Mouse (Mus musculus): ENCODE measurements at regions not wholly inside any gene's neighbourhood (a gene's known extent, or its start where the extent isn't known, plus 50 kb on each side); places are given as distances from the start of the nearest gene placed in this dataset.

DNA sequence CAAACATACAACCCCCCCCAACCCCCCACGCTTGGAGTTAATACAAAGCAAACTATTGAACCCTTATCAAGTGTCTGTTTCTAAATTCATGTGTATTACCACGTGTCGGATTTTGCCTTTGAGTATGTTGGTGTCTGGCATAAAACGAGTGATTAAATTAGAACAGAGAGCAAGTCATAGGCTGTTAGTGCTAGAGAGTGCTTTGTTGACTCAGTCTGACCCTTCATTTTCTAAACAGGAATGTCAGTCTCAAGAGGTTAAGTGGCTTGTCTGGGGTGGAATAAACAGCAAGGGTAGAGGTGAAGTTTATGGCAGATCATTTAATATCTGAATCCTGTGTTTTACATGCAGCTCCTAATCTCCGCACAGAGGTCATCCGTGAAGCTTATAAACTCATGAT lies 104.1 kb downstream of the Uchl5 start:
- DNase-seq (ENCODE audit: low spot score): no peak

GRCm38 (mm10) chr1:143879622-143880021 lies 102.5 kb downstream of the Uchl5 start:
- DNase-seq (ENCODE audit: low spot score): no peak

DNA sequence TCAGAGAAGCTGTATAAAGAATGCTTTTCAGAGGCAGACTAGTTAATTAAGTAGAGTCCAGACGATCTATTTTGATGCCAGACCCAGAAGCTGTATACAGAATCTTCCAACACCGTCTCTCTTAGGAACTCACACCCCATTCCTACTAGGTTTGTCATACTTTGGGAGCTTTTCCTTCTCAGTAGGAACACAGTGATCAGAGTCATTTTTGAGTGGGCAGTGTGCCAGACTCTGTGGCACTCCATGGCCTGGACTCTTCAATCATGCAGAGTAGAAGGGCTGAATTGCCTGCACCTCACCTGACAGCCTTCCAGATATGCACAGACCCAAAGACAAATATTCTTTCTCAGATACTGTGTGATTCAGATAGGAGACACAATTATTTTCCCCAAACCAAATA lies 101.2 kb downstream of the Uchl5 start:
- DNase-seq (ENCODE audit: low spot score): peak; percentile 54

DNA sequence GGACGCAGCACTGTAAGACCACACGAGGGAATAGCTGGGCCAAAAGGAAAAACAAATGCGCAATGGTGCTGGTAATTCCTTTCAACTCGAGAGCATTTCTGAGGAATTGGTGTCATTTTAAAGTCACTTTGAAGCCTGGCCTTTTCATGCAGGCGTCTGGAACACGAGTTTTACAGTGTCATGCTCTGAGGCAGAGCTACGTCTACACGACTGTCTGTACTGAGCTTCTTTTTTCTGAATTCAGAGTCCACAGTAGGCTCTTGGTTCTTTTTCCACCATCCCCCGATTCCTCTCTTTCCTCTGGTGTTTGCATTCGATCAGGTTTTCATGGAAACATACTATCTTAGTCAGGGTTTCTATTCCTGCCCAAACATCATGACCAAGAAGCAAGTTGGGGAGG lies 83.2 kb downstream of the Uchl5 start:
- no peak for DNase-seq (ENCODE audit: low spot score)

GRCm38 (mm10) chr1:143858532-143858931 lies 81.5 kb downstream of the Uchl5 start:
- no peak for DNase-seq (ENCODE audit: low spot score)
